Mouse (Mus musculus) lung, adult 2 months (tissue): ENCODE measurements at regions not wholly inside any gene's neighbourhood (a gene's known extent, or its start where the extent isn't known, plus 50 kb on each side); places are given as distances from the start of the nearest gene placed in this dataset.

Experiments used
- CTCF ChIP-seq: fragments of 200-500 bp; IDR thresholded peaks from 2 replicates; pipeline ENCODE4 v1.5.1; 2011; ENCODE audit warnings: mild to moderate bottlenecking, low read length, control low read depth; ENCODE audit not compliant: insufficient read depth
- POLR2A ChIP-seq: fragments of 200-500 bp; IDR thresholded peaks from 2 replicates; pipeline ENCODE4 v1.6.1; 2011; ENCODE audit warnings: low read depth, mild to moderate bottlenecking, control low read depth, low read length, borderline replicate concordance; ENCODE audit errors: extremely low read depth

GRCm38 (mm10) chr3:34231593-34232328, 150.6 kb upstream of the Dnajc19 start:
- TF ChIP-seq CTCF (no peak), POLR2A (no peak)
